Mouse (Mus musculus): Measurements from ENCODE around the gene Dapk3.

DNA sequence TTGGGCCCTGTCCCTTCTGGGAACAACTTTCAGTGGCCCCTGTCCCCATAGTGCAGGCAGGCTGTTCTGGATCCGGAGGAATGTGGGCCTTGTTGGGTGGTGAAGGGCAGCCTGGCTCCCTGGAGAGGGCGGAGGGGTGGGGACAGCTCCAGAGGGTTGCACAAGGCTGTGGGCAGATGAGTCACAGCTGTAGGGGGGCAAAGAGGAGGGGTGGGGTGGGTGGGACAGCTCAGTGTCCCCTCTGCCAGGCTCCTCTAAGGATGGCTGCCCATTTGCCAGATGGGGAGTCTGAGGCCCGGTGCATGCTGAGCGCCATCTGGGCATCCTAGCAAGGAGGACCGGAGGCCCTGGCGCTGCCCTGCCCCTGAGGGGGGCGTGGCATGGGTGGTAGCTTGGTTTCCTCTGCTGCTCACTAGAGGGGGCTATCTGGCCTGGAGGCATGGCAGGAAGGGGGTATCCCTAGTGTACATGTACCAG, 39.6 kb upstream of the Dapk3 start:
- TF ChIP-seq USF1 (IDR thresholded peaks at IDR 0.05; ENCODE audit: low read depth) (no peak), CTCF (IDR thresholded peaks at IDR 0.05; ENCODE audit: control insufficient read depth, insufficient read depth, insufficient read length) (peak; percentile 14)
